Mouse (Mus musculus) kidney, postnatal 10 days (tissue): ENCODE results near the gene Sft2d2.

Experiments used
- DNase-seq: peaks from one replicate; pipeline ENCODE4 v3.0.0; 2021; ENCODE audit warnings: mixed read lengths

Gene Sft2d2

GRCm38 (mm10) chr1:165129573-165129972, 64.7 kb downstream of the Sft2d2 start:
- DNase-seq = no peak
